Mouse (Mus musculus): Measurements from ENCODE around the gene Itga10.
"Not testable (repeated sequence)": the region's sequence is repeated elsewhere in the genome, so short reads cannot be mapped to it uniquely, and the experiment has no call there.

DNA sequence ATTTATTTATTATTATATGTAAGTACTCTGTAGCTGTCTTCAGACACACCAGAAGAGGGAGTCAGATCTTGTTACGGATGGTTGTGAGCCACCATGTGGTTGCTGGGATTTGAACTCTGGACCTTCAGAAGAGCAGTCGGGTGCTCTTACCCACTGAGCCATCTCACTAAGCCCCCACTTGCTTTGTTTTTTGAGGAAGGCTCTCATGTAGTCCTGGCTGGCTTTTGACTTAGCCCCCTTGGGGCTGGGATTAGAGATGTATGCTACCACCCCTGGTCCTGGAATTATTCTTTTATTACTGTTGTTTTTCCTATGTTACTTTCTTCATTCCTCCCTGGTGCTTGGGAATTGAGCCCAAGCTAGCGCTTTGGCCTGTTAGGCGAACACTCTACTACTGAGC, 39.4 kb upstream of the Itga10 start:
- not testable (repeated sequence) for TF ChIP-seq POLR2A (IDR thresholded peaks at IDR 0.05; ENCODE audit: low read depth, low read length); CTCF (IDR thresholded peaks at IDR 0.05; ENCODE audit: extremely low read depth, insufficient read length, insufficient replicate concordance, low read depth, low read length)
